Mouse (Mus musculus): ENCODE results near the gene Asap2.
"Not testable (repeated sequence)": the region's sequence is repeated elsewhere in the genome, so short reads cannot be mapped to it uniquely, and the experiment has no call there.

Asap2 gene

GRCm38 (mm10) chr12:20990132-20990531, at the start of gene Asap2:
Gene Asap2 (plus strand): TSS chr12:20990459.
- peak; percentile 0 for DNase-seq (ENCODE audit: low read depth)

GRCm38 (mm10) chr12:20947051-20947997, 42.9 kb upstream of the Asap2 start:
- not testable (repeated sequence) for DNase-seq (ENCODE audit: low read depth)

DNA sequence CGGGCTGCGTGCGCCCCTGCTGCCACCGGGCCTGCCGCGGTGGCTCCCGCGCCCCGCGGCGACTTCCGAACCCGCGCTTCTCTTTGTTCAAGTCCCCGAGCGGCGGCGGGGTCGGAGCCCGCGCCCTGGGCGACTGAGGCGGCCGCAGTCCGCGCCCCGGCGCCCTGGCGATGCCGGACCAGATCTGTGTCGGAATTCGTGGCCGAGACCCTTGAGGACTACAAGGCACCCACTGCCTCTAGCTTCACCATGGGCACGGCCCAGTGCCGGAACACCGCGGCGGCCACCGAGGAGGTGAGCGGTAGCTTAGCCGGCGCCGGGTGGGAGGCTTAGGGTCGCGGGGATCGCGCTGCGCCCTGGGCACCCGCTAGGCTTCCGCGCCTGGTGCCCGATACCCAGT, 320 bp downstream of the Asap2 start:
- DNase-seq (ENCODE audit: low read depth): peak; percentile 7

GRCm38 (mm10) chr12:21030875-21031274, 40.6 kb downstream of the Asap2 start:
- peak; percentile 1 for DNase-seq (ENCODE audit: low read depth)

GRCm38 (mm10) chr12:21046716-21047115, 56.5 kb downstream of the Asap2 start:
- DNase-seq (ENCODE audit: low read depth): not testable (repeated sequence)

DNA sequence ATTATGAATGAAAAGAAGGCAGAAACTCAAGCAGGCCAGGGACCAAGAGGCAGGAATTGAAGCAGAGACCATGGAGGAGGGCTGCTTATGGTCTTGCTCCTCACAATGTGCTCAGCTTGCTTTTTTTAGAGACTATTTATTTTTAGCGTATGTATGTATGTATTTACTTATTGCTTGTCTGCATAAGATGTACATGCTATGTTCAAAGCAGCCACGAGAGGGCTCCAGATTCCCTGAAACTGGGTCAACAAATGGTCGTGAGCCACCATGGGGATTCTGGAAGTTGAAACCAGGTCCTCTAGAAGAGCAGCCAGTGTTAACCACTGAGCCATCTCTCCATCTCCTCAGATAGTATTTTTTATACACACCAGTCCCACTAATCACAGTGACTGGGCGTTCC, 85.5 kb downstream of the Asap2 start:
- DNase-seq (ENCODE audit: low read depth): peak; percentile 60

- peak; percentile 47 for DNase-seq (ENCODE audit: low read depth)
Observed at GRCm38 (mm10) chr12:21090168-21090567, 99.9 kb downstream of the Asap2 start.

DNA sequence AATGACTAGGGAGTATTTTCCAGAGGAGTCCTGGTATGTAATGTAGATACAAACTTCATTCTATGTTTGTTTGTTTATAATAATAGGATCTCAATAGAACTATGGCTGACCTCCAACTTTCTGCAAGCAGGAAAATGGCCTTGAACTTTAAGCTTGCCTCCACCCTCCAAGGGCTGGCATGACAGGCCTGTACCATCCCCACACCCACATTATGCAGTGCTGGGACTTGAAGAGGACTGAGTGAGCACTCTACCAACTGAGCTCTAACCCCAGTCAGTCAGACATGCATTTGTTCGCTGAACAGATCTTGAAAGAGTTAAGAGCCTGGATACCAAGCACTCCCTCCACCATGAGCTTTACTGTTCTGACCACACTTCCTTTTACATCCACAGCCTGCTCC, 102.2 kb downstream of the Asap2 start:
- not testable (repeated sequence) for DNase-seq (ENCODE audit: low read depth)

DNA sequence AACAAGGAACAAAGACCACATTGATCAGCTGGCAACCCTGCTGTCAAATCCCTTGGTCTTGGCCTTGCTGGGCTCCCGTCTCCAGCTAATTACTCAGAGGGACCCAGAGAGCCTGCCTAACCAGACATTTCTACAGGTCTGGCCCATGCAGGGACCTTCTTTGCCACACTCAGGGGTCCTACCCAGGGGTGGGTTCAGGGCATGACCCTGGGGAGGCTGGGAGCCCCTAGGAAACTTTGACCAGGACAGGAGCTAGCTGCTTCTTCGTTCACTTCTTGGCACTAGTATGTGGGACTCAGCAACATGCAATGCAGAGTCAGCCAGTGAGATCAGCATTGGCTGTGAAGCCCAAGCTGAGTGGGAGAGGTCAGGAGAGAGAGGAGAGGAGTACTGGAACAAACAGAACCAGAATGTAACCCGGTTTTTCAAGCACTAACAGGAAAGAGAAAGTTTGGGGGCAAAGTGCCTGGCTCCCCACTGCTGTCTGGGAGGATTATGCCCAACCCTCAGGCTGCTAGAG, 107.6 kb downstream of the Asap2 start:
- not testable (repeated sequence) for DNase-seq (ENCODE audit: low read depth)

GRCm38 (mm10) chr12:21111116-21111475, 120.8 kb downstream of the Asap2 start:
- peak; percentile 48 for DNase-seq (ENCODE audit: low read depth)

DNA sequence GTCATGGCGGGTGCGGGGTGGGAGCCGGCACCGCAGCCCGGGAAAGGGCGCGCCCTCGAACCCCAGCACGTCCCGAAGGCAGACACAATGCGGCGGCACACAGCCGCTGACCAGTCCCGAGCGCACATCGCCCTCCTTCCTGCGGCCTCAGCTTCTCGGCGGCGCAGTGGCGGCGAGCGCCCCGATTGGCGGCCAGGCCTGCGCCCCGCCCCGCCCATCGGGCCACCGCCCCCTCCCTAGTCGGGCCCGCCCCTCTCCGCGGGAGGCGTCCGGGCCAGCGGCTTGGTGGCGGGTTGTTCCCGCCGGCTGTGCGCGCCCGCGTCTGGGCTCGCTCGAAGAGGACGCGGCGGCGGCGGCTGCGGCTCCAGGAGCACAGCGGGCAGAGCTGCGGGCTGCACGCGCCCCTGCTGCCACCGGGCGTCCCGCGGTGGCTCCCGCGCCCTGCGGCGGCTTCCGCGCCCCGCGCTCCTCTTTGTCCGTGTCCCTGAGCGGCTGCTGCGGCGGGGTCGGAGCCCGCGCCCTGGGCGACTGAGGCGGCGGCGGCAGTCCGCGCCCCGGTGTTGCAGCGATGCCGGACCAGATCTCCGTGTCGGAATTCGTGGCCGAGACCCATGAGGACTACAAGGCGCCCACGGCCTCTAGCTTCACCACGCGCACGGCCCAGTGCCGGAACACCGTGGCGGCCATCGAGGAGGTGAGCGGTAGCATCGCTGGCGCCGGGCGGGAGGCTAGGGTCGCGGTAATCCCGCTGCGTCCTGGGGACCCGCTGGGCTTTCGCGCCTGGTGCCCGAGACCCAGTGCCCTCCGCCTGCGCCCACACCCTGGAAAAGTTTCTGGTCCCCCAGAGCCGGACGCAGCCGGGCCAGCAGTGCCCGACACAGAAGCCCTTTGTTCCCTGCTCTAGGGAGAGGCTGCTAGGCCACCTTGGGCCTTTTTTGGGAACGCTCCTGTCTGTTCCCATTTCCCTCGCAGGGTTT, 121.5 kb downstream of the Asap2 start:
- peak; percentile 82 for DNase-seq (ENCODE audit: low read depth)

DNA sequence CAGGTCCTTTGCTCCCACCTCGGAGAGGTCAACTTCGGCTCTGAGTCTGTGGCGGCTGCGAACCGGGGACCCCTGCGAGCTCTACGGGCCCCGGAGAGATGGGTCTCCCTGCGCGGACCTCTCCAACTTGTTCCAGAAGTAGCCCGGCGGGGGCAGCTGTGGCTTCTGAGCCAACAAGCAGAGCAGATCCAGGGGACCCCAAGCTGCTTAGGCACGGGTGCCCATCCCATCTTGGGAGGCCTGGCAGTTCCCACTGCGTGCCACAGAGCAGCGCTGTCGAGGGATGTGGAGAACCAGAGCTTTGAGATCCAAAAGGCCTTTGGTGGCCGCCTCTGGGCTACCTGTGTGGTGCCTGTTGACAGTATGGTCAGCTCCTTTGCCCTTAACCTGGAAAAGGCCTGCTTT, 122.2 kb downstream of the Asap2 start:
- peak; percentile 36 for DNase-seq (ENCODE audit: low read depth)

DNA sequence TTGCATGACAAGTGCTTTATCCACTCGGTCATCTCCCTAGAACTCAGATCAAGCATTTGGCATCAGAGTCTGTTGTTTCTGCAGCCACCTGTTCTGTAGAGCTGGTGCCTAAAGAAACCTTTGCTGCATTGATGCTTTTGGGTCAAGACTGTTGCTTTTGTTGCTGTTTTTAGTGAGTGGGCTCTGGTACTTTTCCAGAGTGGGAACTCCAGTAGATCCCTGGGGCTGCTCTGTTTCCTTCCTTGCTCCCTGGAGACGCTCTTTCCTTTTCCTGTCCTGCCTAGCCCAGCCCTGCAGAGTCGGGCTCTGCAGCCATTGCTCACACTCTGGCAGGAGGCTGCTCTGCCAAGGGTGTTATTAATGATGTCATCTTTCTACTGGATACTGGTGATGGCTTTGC, 129.2 kb downstream of the Asap2 start:
- no peak for DNase-seq (ENCODE audit: low read depth)

DNA sequence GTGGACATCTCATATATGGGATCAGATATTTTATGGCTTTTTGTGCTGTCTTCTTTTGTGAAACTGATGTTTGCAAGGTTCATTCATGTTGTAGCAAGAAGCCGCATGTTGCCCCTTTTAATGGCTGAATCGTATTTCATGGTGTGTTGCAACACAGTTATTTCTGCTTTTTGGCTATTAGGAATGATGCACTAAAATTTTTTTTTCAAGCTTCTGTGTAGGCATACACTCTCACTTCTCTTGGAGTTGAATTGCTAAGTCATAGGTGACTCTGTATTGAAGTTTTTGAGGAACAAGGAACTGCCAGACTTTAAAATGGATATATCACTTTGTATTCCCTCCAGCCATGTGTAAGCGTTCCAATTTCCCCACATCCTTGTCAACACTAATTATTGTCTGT, 132.6 kb downstream of the Asap2 start:
- no peak for DNase-seq (ENCODE audit: low read depth)

- DNase-seq (ENCODE audit: low read depth): no peak
Observed at GRCm38 (mm10) chr12:21123647-21124046, 133.4 kb downstream of the Asap2 start.

- no peak for DNase-seq (ENCODE audit: low read depth)
Observed at GRCm38 (mm10) chr12:21125675-21126470, 135.6 kb downstream of the Asap2 start.

GRCm38 (mm10) chr12:21126516-21126915, 136.3 kb downstream of the Asap2 start:
- DNase-seq (ENCODE audit: low read depth): no peak

DNA sequence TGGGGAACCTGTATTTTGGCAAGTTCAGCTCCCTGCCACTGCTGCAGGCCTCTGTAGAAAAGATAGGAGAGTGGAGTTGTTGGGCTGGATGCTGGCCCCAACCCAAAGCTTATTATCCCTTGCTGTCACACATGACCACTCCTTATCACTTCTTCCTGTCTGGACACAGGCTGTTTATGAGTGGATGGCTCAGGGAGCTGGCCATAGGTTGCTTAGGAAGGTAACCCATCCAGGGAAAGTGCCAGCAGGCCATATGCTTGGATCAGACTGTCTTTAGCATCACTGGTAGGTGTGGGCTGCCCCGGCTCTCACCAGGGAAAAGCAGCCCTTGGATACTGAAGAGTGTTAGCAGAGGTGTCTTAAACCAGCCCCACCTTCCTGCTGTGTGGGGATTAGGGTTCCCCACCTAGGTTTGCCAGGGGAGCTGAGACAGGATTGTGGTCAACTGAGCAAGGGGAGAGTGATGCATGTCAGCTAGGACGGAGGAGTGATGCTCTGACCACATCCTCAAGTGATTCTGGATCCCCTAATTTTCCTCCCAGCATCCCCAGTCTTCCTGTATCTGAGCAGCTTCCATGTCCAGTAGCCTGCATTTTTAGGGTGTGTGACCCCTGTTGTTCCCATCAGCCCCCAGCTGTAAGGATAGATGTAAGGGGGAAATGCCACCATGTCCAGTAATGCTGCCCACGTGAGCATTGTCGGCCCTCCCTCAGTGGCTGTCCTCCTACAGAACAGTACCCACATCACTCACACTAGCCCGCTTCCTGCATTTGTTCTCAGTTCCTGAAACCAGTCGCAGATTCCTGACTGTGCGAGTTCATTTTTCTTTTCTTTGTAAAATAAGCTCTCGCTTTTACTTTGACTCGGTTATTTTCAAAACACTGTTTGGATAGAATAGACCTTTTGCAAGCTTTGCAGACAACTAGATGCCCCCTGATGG, 138.9 kb downstream of the Asap2 start:
- DNase-seq (ENCODE audit: low read depth): no peak

DNA sequence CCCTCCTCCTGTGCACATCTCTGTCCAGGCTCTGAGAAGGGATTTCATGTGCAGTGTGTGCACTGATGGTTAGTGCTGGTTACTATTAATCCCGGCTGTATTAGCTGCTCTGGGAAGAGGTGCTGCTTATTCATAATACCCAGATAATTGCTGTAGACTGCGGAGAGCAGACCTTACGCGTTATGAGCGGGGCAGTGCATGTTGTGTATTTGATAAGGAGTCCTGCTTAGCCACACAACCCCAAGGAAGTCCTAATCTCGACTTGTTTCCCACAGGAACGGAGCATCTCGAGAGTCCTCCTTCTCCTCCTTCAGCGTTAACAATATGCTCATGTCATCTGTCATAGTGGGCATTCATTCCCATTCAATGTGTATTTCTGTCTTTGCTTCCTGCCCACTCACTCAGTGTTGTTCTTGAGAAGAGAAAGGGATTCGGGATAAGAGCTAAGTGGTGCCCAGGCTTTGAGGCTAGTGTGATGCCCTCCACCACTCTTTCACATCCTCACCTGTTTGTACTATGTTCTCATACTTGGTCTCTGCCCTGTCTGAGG, 140.1 kb downstream of the Asap2 start:
- DNase-seq (ENCODE audit: low read depth): no peak

GRCm38 (mm10) chr12:21132537-21132936, 142.3 kb downstream of the Asap2 start:
- no peak for DNase-seq (ENCODE audit: low read depth)

Measured in naive thymus-derived CD4-positive, alpha-beta T cell, adult 2 months (primary cell).